9 mouse cellular contexts compared by ENCODE assay signal in genomic region chr10:81360721-81361120, GRCm38 (mm10). TPM values are rescaled to one million over a fixed set of nuclear protein-coding genes. Genes with fewer than 3 reads are reported as not detected.
A peak's percentile ranks its signal among the peaks of the same experiment; 100 is the strongest.
DNase-seq lines count a peak whose midpoint lies in the region; ATAC-seq and TF ChIP-seq lines count a peak whose summit lies in the region.
"Had no signal": no experiment of that assay in that cellular context is flagged by ENCODE, and none has a peak within 500 bp of the region (broad histone marks: within the 10 kb centered on the region; RNA-seq: fewer than 3 reads in every experiment).

No protein-coding gene starts in this region.

- WGBS in hindbrain, embryonic 12.5 days = 72% methylated on average over 8 of the region's 8 CpGs
- 68% methylated on average over 8 of the region's 8 CpGs for WGBS in hindbrain, embryonic 11.5 days
- 56% methylated on average over 8 of the region's 8 CpGs for WGBS in limb, embryonic 13.5 days

- H3K4me3 ChIP-seq in hindbrain, embryonic 12.5 days = no peak overlapping the region
- H3K4me3 ChIP-seq in hindbrain, embryonic 11.5 days (ENCODE audit: low read depth, low read length) = no peak overlapping the region
- peak overlapping the region; percentile 50 for H3K4me3 ChIP-seq in E14TG2a.4 (replicated peaks; ENCODE audit: low read length)
- no peak overlapping the region for H3K4me3 ChIP-seq in limb, embryonic 13.5 days

- peaks cover 51% of the 10 kb centered on the region for H3K27me3 ChIP-seq in hindbrain, embryonic 12.5 days
- H3K27me3 ChIP-seq in hindbrain, embryonic 11.5 days (ENCODE audit: control insufficient read depth, insufficient read depth, low read length) = peaks cover 19% of the 10 kb centered on the region
- peaks cover 2% of the 10 kb centered on the region; the same call in 1 of the 2 replicates for H3K27me3 ChIP-seq in E14TG2a.4 (ENCODE audit: insufficient read depth, low read length)
- H3K27me3 ChIP-seq in limb, embryonic 13.5 days = peaks cover 34% of the 10 kb centered on the region

- peak overlapping the region; percentile 1; the same call in 1 of the 2 replicates for H3K9ac ChIP-seq in hindbrain, embryonic 12.5 days
- no peak overlapping the region for H3K9ac ChIP-seq in hindbrain, embryonic 11.5 days (ENCODE audit: low read depth, low read length)
- H3K9ac ChIP-seq in limb, embryonic 13.5 days = peak overlapping the region; percentile 45; the same call in 1 of the 2 replicates

- TF ChIP-seq CTCF in E14TG2a.4 (conservative IDR thresholded peaks at IDR 0.05; ENCODE audit: low read length) = no peak

- H3K9me3 ChIP-seq in hindbrain, embryonic 12.5 days (replicated peaks) = no peaks in the 10 kb centered on the region
- H3K9me3 ChIP-seq in hindbrain, embryonic 11.5 days (ENCODE audit: control insufficient read depth, low read length) = no peaks in the 10 kb centered on the region
- H3K9me3 ChIP-seq in E14TG2a.4 (ENCODE audit: low read length) = no peaks in the 10 kb centered on the region
- no peaks in the 10 kb centered on the region for H3K9me3 ChIP-seq in limb, embryonic 13.5 days

- no peaks in the 10 kb centered on the region for H3K36me3 ChIP-seq in hindbrain, embryonic 12.5 days
- no peaks in the 10 kb centered on the region for H3K36me3 ChIP-seq in hindbrain, embryonic 11.5 days (ENCODE audit: control insufficient read depth, insufficient read depth, low read length)
- H3K36me3 ChIP-seq in E14TG2a.4 (ENCODE audit: insufficient read depth, low read length) = peaks cover 65% of the 10 kb centered on the region
- peaks cover 23% of the 10 kb centered on the region for H3K36me3 ChIP-seq in limb, embryonic 13.5 days

- H3K27ac ChIP-seq in hindbrain, embryonic 12.5 days = no peak overlapping the region
- H3K27ac ChIP-seq in hindbrain, embryonic 11.5 days (ENCODE audit: low read depth, low read length) = no peak overlapping the region; the same call in 1 of the 2 replicates
- no peak overlapping the region for H3K27ac ChIP-seq in limb, embryonic 13.5 days

- no peak overlapping the region for H3K4me2 ChIP-seq in hindbrain, embryonic 12.5 days (replicated peaks)
- no peak overlapping the region for H3K4me2 ChIP-seq in hindbrain, embryonic 11.5 days (replicated peaks; ENCODE audit: low read depth, low read length)
- H3K4me2 ChIP-seq in limb, embryonic 13.5 days (replicated peaks) = no peak overlapping the region

- ATAC-seq in hindbrain, embryonic 12.5 days (ENCODE audit: low FRiP score) = no peak
- no peak for ATAC-seq in hindbrain, embryonic 11.5 days (ENCODE audit: low FRiP score)
- no peak for ATAC-seq in limb, embryonic 13.5 days (ENCODE audit: low FRiP score, low read depth)

- H3K4me1 ChIP-seq in hindbrain, embryonic 12.5 days = peaks cover 62% of the 10 kb centered on the region
- peaks cover 31% of the 10 kb centered on the region for H3K4me1 ChIP-seq in hindbrain, embryonic 11.5 days (replicated peaks; ENCODE audit: control insufficient read depth, insufficient read depth, low read length)
- peaks cover 94% of the 10 kb centered on the region for H3K4me1 ChIP-seq in E14TG2a.4 (replicated peaks; ENCODE audit: low read depth, low read length)
- peaks cover 58% of the 10 kb centered on the region for H3K4me1 ChIP-seq in limb, embryonic 13.5 days

- DNase-seq in hindbrain, embryonic 11.5 days (ENCODE audit: low spot score) = no peak
- DNase-seq in MN1 (ENCODE audit: low spot score) = peak; percentile 59
- no peak for DNase-seq in left cerebral cortex, adult 9 months (ENCODE audit: low spot score in 2 of 2)
- DNase-seq in frontal cortex, postnatal 25 days (ENCODE audit: low spot score in 2 of 2) = no peak
- DNase-seq: adrenal gland, adult 8-10 months; cerebellum, adult 11 months had no signal

RNA-seq across cellular contexts. Expression of gene Mfsd12, which starts 3.4 kb away (rescaled TPM):
- 11.4 and 12.9 TPM in 2 replicates for polyA plus RNA-seq in hindbrain, embryonic 12.5 days (2016; fragmentation: Nextera tagmentation; extraction: Ambion mirVana)
- 3.9 and 4.6 TPM in 2 replicates for polyA plus RNA-seq in hindbrain, embryonic 11.5 days (2014; fragmentation: Nextera tagmentation; extraction: Ambion mirVana)
- 12.2 and 13.6 TPM in 2 replicates for polyA plus RNA-seq in limb, embryonic 13.5 days (2015; fragmentation: Nextera tagmentation; extraction: Ambion mirVana)

RNA-seq across cellular contexts. Expression of gene 4930404N11Rik, which starts 4.9 kb away (rescaled TPM):
- polyA plus RNA-seq in hindbrain, embryonic 12.5 days (2016; fragmentation: Nextera tagmentation; extraction: Ambion mirVana) = 0.52 and 0.88 TPM in 2 replicates
- 0.47 TPM in 1 of 2 replicates, not detected in the other for polyA plus RNA-seq in hindbrain, embryonic 11.5 days (2014; fragmentation: Nextera tagmentation; extraction: Ambion mirVana)
- polyA plus RNA-seq in limb, embryonic 13.5 days (2015; fragmentation: Nextera tagmentation; extraction: Ambion mirVana) = 0.97 and 1.0 TPM in 2 replicates

RNA-seq across cellular contexts. Expression of gene Hmg20b, which starts 10.4 kb away (rescaled TPM):
- 92.0 and 93.4 TPM in 2 replicates for polyA plus RNA-seq in hindbrain, embryonic 12.5 days (2016; fragmentation: Nextera tagmentation; extraction: Ambion mirVana)
- polyA plus RNA-seq in hindbrain, embryonic 11.5 days (2014; fragmentation: Nextera tagmentation; extraction: Ambion mirVana) = 90.2 and 100 TPM in 2 replicates
- 106 and 109 TPM in 2 replicates for polyA plus RNA-seq in limb, embryonic 13.5 days (2015; fragmentation: Nextera tagmentation; extraction: Ambion mirVana)

RNA-seq across cellular contexts. Expression of gene Fzr1, which starts 17.6 kb away (rescaled TPM):
- 132 and 134 TPM in 2 replicates for polyA plus RNA-seq in hindbrain, embryonic 12.5 days (2016; fragmentation: Nextera tagmentation; extraction: Ambion mirVana)
- polyA plus RNA-seq in hindbrain, embryonic 11.5 days (2014; fragmentation: Nextera tagmentation; extraction: Ambion mirVana) = 83.0 and 92.1 TPM in 2 replicates
- polyA plus RNA-seq in limb, embryonic 13.5 days (2015; fragmentation: Nextera tagmentation; extraction: Ambion mirVana) = 111 and 112 TPM in 2 replicates

RNA-seq across cellular contexts. Expression of gene Gipc3, which starts 17.7 kb away (rescaled TPM):
- not detected in 2 replicates for polyA plus RNA-seq in hindbrain, embryonic 12.5 days (2016; fragmentation: Nextera tagmentation; extraction: Ambion mirVana)
- not detected in 2 replicates for polyA plus RNA-seq in hindbrain, embryonic 11.5 days (2014; fragmentation: Nextera tagmentation; extraction: Ambion mirVana)
- polyA plus RNA-seq in limb, embryonic 13.5 days (2015; fragmentation: Nextera tagmentation; extraction: Ambion mirVana) = 0.06 TPM in 1 of 2 replicates, not detected in the other
